Mouse (Mus musculus) liver, adult 2 months (tissue): ENCODE measurements at regions not wholly inside any gene's neighbourhood (a gene's known extent, or its start where the extent isn't known, plus 50 kb on each side); places are given as distances from the start of the nearest gene placed in this dataset.

ENCODE experiments used
- CTCF ChIP-seq: fragments of 200-500 bp; IDR thresholded peaks from 2 replicates; pipeline ENCODE4 v1.5.1; 2011; ENCODE audit warnings: low read depth, low read length, control low read depth
- POLR2A ChIP-seq: fragments of 200-500 bp; IDR thresholded peaks from 2 replicates; pipeline ENCODE4 v1.6.1; 2011; ENCODE audit warnings: low read length, control low read depth; ENCODE audit not compliant: insufficient read depth; ENCODE audit errors: extremely low read depth

DNA sequence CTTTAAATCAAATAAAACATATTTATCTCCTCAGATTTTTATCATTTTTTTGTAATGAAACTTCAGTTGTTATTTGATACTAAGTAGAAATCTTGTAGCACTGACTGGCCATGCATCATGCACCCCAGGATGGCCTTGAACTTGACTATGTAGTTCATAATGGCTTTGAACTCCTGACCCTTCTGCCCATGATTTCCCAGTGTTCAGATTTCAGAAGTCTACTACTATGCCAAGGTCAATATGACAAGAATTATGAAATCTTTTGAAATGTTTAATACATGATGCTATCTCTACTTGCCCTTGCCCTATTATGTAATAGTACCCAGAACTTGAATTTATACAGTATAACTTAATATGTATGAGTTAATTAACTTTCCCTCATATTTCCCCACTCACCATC lies 200.2 kb downstream of the Kctd12 start:
- TF ChIP-seq POLR2A (no peak), CTCF (no peak)
